Mouse (Mus musculus): ENCODE data around the gene Ptpro.

DNA sequence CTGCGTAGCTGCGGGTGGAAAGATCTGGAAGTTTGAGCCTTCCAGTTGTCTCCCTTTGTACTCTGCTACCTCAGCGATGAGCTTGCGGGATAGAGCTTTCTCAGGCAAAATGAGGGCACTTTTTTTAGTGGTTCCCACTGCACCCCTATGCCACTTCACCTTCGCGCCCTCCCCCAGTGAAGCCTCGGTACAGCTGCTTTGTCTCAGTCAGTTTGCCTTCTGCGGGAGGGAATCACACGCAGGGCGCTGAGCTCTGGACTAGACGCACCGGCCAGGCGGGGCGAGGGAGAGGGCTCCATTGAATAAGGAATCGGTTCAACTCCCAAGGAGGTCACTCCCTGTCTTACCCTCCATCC is 746 bp downstream of the Ptpro start:
- TF ChIP-seq GATA1 (IDR thresholded peaks at IDR 0.05; ENCODE audit: low read length) (no peak), TAL1 (IDR thresholded peaks at IDR 0.05; ENCODE audit: low read length) (no peak)
